ENCODE assay signal across 10 mouse cellular contexts in genomic region chr2:163880891-163881290, GRCm38 (mm10). TPM values are rescaled to one million over a fixed set of nuclear protein-coding genes. Genes with fewer than 3 reads are reported as not detected.
DNase-seq lines count a peak whose midpoint lies in the region.
"Had no signal": no experiment of that assay in that cellular context is flagged by ENCODE, and none has a peak within 500 bp of the region (broad histone marks: within the 10 kb centered on the region; RNA-seq: fewer than 3 reads in every experiment).

No protein-coding gene starts in this region.

- peak; percentile 32 for DNase-seq in heart, postnatal 4 days
- DNase-seq in heart, adult 8-10 months (ENCODE audit: low spot score), result no peak
- DNase-seq in adrenal gland, adult (ENCODE audit: inconsistent age in 2 of 2, low spot score in 1 of 2), result peak; percentile 85 to 91
- DNase-seq in cerebellum, adult 9-10 months, result peak; percentile 79
- peak; percentile 17 to 72 for DNase-seq in kidney, postnatal 36 days
- no peak for DNase-seq in frontal cortex, adult 2 months (ENCODE audit: extremely low spot score in 1 of 2, low spot score in 1 of 2)
- no peak for DNase-seq in thymus, postnatal 4 days
- no peak for DNase-seq in left cerebral cortex, adult 18-20 months (ENCODE audit: low spot score in 2 of 2)

RNA-seq across cellular contexts. Expression of gene Kcnk15, which starts 27.4 kb away (rescaled TPM):
- not detected for total RNA-seq in heart, postnatal 4 days (2021)
- total RNA-seq in heart, adult 8-10 months (2022), result not detected
- polyA plus RNA-seq in frontal cortex, adult 2 months (2012; rRNA removed), result 7.3 TPM in 2 replicates
- total RNA-seq in left cerebral cortex, adult 18-20 months (2021), result under 1 TPM; 0.30 to 0.63 TPM
- polyA plus RNA-seq: macrophage; stomach, embryonic 16.5 days had no signal

RNA-seq across cellular contexts. Expression of gene Rims4, which starts 37.6 kb away (rescaled TPM):
- under 1 TPM; 0.45 to 0.63 TPM for total RNA-seq in heart, postnatal 4 days (2021)
- 1 to 10 TPM; 1.6 to 2.6 (median 1.8) TPM for total RNA-seq in heart, adult 8-10 months (2022)
- polyA plus RNA-seq in frontal cortex, adult 2 months (2012; rRNA removed), result 28.5 and 32.3 TPM in 2 replicates
- 10 to 100 TPM; 85.6 TPM for total RNA-seq in left cerebral cortex, adult 18-20 months (2021)
- polyA plus RNA-seq: macrophage had no signal

Comparison
In these comparisons a context has a peak if more than half of its experiments do, and no peak if none do; other contexts are left out.
1. DNase-seq: peak in heart, postnatal 4 days (single experiment), adrenal gland, adult (2 of 2), cerebellum, adult 9-10 months (single experiment) and kidney, postnatal 36 days (2 of 2); none in heart, adult 8-10 months (single experiment), frontal cortex, adult 2 months (0 of 2), thymus, postnatal 4 days (single experiment) and left cerebral cortex, adult 18-20 months (0 of 2).
2. RNA of gene Rims4, which starts 37.6 kb away (total RNA-seq): 85.6 TPM in left cerebral cortex, adult 18-20 months; 1.6 to 2.6 TPM in heart, adult 8-10 months and 0.45 to 0.63 TPM in heart, postnatal 4 days; every median in the first group is over 10 times any median in the second.